Mouse (Mus musculus): ENCODE results near the gene Bcl2l15. TPM values are rescaled to one million over a fixed set of nuclear protein-coding genes. Genes with fewer than 3 reads are reported as not detected.

The Bcl2l15 gene
- polyA plus RNA-seq, 1 experiment, result 0.68 TPM

DNA sequence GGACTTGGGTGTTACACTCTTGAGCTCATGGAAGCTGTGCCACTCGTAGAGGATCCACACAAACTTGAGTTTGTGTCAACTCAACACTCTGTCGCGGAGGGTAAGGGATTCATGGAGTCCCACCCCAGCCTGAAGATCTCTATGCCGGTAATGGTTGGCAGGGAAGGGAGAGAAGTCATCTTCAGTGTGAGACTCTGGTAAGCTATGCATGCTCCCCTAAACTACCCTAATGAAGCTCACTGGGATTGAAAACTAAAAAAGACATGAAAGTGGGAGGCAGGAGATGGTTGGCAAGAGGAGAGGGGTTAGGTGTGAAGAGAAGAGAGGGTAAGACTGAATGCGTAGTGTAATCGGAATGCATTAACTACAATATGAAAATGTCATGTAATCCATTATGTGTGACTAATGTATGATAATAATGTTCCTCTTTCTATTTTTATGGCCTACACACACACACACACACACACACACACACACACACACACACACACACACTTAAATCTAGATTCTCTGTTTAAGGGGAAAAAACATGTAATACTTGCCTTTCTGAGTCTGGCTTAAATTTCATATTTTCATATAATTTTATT, 25.7 kb downstream of the Bcl2l15 start:
- H3K27me3 ChIP-seq (ENCODE audit: control insufficient read depth, insufficient read depth, low read length), result no peaks in the 10 kb centered on the region
- H3K27ac ChIP-seq (ENCODE audit: control insufficient read depth, insufficient read depth, low read depth, low read length), result no peak overlapping the region
- peaks cover 7% of the 10 kb centered on the region for H3K4me1 ChIP-seq (ENCODE audit: control insufficient read depth, insufficient read depth, low read length)
- TF ChIP-seq POLR2A (IDR thresholded peaks at IDR 0.05; ENCODE audit: control insufficient read depth, low read depth, low read length) (no peak), CTCF (IDR thresholded peaks at IDR 0.05; ENCODE audit: control insufficient read depth, insufficient read depth, insufficient replicate concordance, low read depth, low read length) (no peak)
- no peaks in the 10 kb centered on the region for H3K36me3 ChIP-seq (ENCODE audit: control insufficient read depth, insufficient read depth, low read length)
- H3K4me3 ChIP-seq (ENCODE audit: control insufficient read depth, low read depth, low read length), result no peak overlapping the region

DNA sequence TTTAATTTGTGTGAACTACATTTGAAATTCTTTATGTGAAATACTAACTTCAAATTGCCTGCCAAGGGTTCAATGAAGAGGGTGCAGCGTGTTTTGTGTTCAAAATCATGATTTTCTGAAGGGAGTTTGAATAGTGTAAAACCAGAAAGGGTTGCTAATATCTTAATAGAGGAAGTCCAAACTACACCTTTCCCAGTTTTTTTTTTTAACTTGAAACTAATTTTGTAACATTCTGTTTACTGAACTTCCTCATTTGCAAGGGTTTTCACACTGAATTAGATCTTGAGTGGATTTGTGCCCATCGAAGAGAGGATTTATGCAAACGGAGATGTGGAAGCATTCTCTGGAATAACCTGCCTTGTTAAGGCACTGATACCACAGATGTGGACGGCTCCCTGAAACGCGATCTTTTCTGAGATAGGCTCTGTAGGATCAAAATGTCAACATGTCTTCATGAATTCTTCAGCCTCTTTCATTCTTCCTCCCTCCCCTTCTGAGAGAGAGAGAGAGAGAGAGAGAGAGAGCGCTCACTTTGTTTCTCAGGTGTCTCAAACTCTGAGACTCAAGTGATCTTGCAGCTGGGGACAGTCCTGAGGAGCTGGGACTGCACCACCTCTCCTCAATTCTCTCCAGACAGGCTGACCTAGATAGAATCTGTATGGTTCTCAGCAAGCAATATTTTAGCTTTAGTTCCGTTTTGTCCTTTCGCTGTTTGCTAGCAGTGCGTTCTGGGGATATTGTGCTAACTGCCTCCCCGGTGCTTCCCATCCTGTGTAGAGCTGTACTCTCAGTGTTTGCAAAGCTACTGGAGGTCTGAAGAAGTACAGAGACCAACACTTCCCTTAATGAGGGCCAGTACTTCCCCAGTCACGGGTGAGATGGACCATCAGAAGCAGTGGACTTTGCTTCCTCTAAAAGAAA, 26.7 kb downstream of the Bcl2l15 start, which contains the start of gene Ptpn22:
Gene Ptpn22, plus strand, starts transcription at position 915 of the 921 bp plus-strand sequence.
- Histone ChIP-seq H3K36me3 (ENCODE audit: control insufficient read depth, insufficient read depth, low read length) (no peaks in the 10 kb centered on the region), H3K4me1 (ENCODE audit: control insufficient read depth, insufficient read depth, low read length) (peaks cover 7% of the 10 kb centered on the region), H3K27me3 (ENCODE audit: control insufficient read depth, insufficient read depth, low read length) (no peaks in the 10 kb centered on the region), H3K4me3 (ENCODE audit: control insufficient read depth, low read depth, low read length) (no peak within 1 kb of the TSS), H3K27ac (ENCODE audit: control insufficient read depth, insufficient read depth, low read depth, low read length) (no peak within 1 kb of the TSS)
- no peak for TF ChIP-seq POLR2A (IDR thresholded peaks at IDR 0.05; ENCODE audit: control insufficient read depth, low read depth, low read length)
- TF ChIP-seq CTCF (IDR thresholded peaks at IDR 0.05; ENCODE audit: control insufficient read depth, insufficient read depth, insufficient replicate concordance, low read depth, low read length), result no peak

DNA sequence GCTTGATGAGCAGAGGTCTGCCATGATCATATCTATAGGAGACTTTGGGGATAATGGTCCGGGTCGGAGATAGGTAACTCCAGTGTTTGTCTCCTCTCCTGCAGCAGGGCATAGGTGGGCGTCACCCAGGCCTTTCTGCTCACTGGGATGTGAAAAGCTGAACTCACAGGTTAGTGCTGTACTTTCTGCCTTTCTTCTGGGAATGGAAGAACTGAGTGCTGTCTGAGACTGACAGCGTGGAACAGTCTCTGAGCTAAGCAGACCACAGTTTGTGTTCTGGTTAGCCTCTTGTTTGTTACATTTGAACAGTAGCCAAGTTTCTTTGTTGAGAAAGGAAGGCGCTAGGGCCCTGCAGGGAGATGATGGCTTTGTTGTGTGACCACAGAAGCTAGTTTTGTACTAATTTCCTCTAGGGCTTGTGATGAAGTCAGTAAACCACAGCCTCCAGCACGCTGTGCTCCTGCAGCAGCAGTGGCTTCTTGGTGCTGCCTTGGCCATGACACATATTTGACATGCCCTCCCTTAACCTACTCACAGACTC, 27.5 kb downstream of the Bcl2l15 start:
- no peak for TF ChIP-seq CTCF (IDR thresholded peaks at IDR 0.05; ENCODE audit: control insufficient read depth, insufficient read depth, insufficient replicate concordance, low read depth, low read length)
- H3K36me3 ChIP-seq (ENCODE audit: control insufficient read depth, insufficient read depth, low read length), result no peaks in the 10 kb centered on the region
- H3K4me3 ChIP-seq (ENCODE audit: control insufficient read depth, low read depth, low read length), result no peak overlapping the region
- no peak overlapping the region for H3K27ac ChIP-seq (ENCODE audit: control insufficient read depth, insufficient read depth, low read depth, low read length)
- H3K27me3 ChIP-seq (ENCODE audit: control insufficient read depth, insufficient read depth, low read length), result no peaks in the 10 kb centered on the region
- peaks cover 7% of the 10 kb centered on the region for H3K4me1 ChIP-seq (ENCODE audit: control insufficient read depth, insufficient read depth, low read length)

DNA sequence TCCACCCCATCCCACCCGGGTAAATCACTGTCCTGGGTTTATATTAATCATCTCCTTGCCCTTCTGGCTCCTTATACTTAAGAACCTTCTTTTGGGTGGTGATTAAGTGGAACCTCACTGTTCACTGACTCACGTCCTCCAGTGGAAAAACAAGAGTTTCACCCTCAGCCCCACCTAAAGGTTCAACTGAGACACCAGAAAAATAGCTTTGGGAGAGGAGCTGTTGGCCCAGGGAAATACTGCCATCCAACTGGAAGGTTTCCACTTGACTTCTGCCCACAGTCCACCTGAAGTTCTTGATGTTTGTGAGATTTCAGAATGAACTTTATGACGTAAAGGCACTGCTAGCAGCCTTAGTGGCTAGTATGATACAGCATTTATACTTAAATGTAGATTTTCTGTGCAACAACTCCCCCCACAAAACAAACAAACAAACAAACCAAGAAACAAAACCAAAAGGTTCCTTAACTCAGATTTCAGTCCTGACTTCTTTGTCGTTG, 30.4 kb downstream of the Bcl2l15 start:
- Histone ChIP-seq H3K36me3 (ENCODE audit: control insufficient read depth, insufficient read depth, low read length) (no peaks in the 10 kb centered on the region), H3K4me3 (ENCODE audit: control insufficient read depth, low read depth, low read length) (no peak overlapping the region), H3K27me3 (ENCODE audit: control insufficient read depth, insufficient read depth, low read length) (no peaks in the 10 kb centered on the region), H3K27ac (ENCODE audit: control insufficient read depth, insufficient read depth, low read depth, low read length) (no peak overlapping the region), H3K4me1 (ENCODE audit: control insufficient read depth, insufficient read depth, low read length) (peaks cover 7% of the 10 kb centered on the region)
- TF ChIP-seq POLR2A (IDR thresholded peaks at IDR 0.05; ENCODE audit: control insufficient read depth, low read depth, low read length) (no peak), CTCF (IDR thresholded peaks at IDR 0.05; ENCODE audit: control insufficient read depth, insufficient read depth, insufficient replicate concordance, low read depth, low read length) (no peak)

DNA sequence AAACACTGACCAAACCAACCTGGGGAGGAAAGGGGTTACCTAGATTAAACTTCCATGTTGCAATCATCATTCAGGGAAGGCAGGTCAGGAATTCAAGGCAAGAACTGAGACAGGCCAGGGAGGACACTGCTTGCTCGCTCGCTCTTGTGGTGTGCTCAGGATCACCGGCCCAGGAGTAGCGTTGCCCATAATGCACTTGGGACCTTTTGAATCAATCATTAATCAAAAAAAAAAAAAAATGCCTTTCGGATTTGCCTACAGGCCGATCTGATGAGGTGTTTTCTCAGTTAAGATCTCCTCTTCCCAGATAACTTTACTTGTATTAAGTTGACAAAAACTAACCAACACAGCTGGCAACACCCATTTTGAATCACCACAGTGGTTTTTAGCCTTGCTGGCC, 31.8 kb downstream of the Bcl2l15 start:
- H3K36me3 ChIP-seq (ENCODE audit: control insufficient read depth, insufficient read depth, low read length), result no peaks in the 10 kb centered on the region
- no peak overlapping the region for H3K4me3 ChIP-seq (ENCODE audit: control insufficient read depth, low read depth, low read length)
- peaks cover 7% of the 10 kb centered on the region for H3K4me1 ChIP-seq (ENCODE audit: control insufficient read depth, insufficient read depth, low read length)
- no peak for TF ChIP-seq POLR2A (IDR thresholded peaks at IDR 0.05; ENCODE audit: control insufficient read depth, low read depth, low read length)
- no peak for TF ChIP-seq CTCF (IDR thresholded peaks at IDR 0.05; ENCODE audit: control insufficient read depth, insufficient read depth, insufficient replicate concordance, low read depth, low read length)
- H3K27ac ChIP-seq (ENCODE audit: control insufficient read depth, insufficient read depth, low read depth, low read length), result no peak overlapping the region
- no peaks in the 10 kb centered on the region for H3K27me3 ChIP-seq (ENCODE audit: control insufficient read depth, insufficient read depth, low read length)

DNA sequence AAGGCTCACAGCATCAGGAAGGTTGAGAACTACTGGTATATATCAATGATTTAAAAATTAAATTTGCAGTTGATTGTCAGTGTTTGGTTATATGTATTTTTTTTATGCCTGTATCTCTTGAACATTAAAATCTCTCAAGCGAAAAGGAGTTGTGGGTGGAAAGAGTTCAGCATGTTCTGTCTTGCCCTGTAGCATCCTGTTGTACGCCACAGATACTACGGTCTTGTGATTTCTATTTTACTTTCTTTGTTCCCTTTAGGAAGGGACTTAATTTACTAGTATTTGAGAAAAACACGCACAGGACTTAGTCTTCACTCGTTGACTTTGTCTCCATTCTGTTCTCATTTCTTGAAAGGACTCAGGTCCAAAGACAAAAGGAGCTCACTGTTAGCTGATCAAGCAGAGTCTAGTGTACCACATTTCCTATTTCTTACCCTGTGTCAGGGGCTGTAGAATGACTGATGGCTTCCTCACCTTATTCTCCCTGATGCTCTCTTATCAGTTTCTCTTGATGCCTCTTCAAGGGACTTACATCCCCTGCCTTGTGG, 35.1 kb downstream of the Bcl2l15 start:
- Histone ChIP-seq H3K27ac (ENCODE audit: control insufficient read depth, insufficient read depth, low read depth, low read length) (no peak overlapping the region), H3K36me3 (ENCODE audit: control insufficient read depth, insufficient read depth, low read length) (no peaks in the 10 kb centered on the region), H3K4me1 (ENCODE audit: control insufficient read depth, insufficient read depth, low read length) (no peaks in the 10 kb centered on the region), H3K27me3 (ENCODE audit: control insufficient read depth, insufficient read depth, low read length) (no peaks in the 10 kb centered on the region), H3K4me3 (ENCODE audit: control insufficient read depth, low read depth, low read length) (no peak overlapping the region)
- no peak for TF ChIP-seq CTCF (IDR thresholded peaks at IDR 0.05; ENCODE audit: control insufficient read depth, insufficient read depth, insufficient replicate concordance, low read depth, low read length)
- no peak for TF ChIP-seq POLR2A (IDR thresholded peaks at IDR 0.05; ENCODE audit: control insufficient read depth, low read depth, low read length)

DNA sequence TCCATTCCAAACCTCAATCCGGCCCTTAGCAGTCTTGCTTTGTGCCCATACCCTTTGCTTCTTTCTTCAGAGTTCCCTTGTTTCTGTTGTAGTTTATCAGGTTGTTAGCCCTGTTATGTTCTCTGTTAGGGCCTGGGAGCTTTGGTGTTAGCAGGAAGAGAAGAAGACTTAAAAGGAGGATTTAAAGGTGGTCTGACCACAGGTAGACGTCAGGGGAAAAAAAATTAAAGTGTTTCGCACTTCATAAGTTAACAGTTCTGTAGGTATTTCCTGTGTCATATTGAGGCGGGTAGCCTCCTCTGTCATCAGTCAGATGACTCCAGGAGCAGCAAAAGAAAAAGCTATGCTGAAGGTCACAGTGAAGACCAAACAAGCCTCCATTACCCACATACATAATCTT, 35.6 kb downstream of the Bcl2l15 start:
- TF ChIP-seq POLR2A (IDR thresholded peaks at IDR 0.05; ENCODE audit: control insufficient read depth, low read depth, low read length) (no peak), CTCF (IDR thresholded peaks at IDR 0.05; ENCODE audit: control insufficient read depth, insufficient read depth, insufficient replicate concordance, low read depth, low read length) (no peak)
- no peaks in the 10 kb centered on the region for H3K36me3 ChIP-seq (ENCODE audit: control insufficient read depth, insufficient read depth, low read length)
- no peak overlapping the region for H3K27ac ChIP-seq (ENCODE audit: control insufficient read depth, insufficient read depth, low read depth, low read length)
- no peaks in the 10 kb centered on the region for H3K4me1 ChIP-seq (ENCODE audit: control insufficient read depth, insufficient read depth, low read length)
- no peaks in the 10 kb centered on the region for H3K27me3 ChIP-seq (ENCODE audit: control insufficient read depth, insufficient read depth, low read length)
- no peak overlapping the region for H3K4me3 ChIP-seq (ENCODE audit: control insufficient read depth, low read depth, low read length)
